Mouse (Mus musculus): Measurements from ENCODE around the gene Ptpn11.

Ptpn11 gene

DNA sequence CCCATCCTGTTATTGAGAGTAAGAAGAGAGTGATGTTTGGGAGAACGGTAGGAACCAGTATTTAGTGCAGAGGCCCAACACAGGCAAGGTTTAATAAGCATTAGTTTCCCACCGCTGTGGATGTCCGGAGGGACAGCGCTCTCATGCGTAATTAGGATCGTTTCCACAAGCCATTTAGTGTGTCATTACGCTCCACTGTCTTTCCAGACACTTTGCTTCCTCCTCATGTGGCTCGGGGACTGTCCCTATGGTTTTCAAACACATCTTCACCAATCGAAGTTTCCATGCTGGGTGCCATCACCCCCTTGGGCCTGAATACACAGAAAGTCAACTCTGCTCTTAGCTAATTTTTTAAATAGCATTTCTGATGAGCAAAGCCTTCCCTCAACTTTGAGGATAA lies 7.9 kb downstream of the Ptpn11 start:
- DNase-seq (ENCODE audit: low spot score in 2 of 2): no peak

- no peak for DNase-seq (ENCODE audit: low spot score in 2 of 2)
Measured at GRCm38 (mm10) chr5:121179077-121179857, 11.9 kb downstream of the Ptpn11 start.

- DNase-seq (ENCODE audit: low spot score in 2 of 2): no peak
Measured at GRCm38 (mm10) chr5:121172835-121173234, 18.4 kb downstream of the Ptpn11 start.

GRCm38 (mm10) chr5:121169588-121169987 lies 21.6 kb downstream of the Ptpn11 start:
- DNase-seq (ENCODE audit: low spot score in 2 of 2): no peak

DNA sequence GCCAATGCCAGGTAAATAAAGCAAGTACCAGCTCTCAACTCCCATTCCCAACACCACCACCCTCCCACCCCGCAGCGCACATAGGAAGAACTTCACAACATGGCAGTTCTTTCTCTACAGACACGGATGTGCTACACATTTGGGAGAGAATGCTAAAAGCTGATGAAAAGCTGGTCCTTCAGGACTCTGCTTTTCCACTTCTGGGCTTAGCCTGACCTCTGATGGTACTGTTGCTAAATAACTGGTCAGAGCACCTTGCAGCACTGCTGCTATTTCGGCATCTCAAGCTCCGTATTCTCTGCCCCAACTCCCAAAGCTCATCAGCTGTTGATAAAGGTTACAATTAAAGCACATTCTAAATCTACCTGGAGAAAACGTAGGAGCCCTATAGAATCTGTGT lies 24.3 kb downstream of the Ptpn11 start:
- DNase-seq (ENCODE audit: low spot score in 2 of 2): no peak

DNA sequence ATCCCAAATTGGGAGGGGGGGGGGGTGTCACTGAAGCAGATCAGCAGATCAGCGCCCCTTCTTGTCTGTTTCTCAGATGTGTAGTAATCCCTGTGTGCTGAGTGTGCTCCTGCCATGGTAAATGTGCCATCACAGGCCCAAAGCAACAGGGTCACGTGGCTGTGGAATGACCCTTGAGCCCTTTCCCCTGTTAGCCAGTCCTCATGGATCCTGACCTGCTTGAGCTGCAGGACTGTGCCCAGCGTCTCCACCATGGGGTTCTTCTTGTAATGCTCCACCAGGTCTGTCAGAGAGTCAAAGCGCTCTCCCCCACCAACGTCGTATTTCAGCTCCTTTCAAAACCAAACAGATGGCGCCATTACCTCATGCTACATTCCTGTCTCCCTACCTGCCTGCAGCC lies 28.3 kb downstream of the Ptpn11 start:
- no peak for DNase-seq (ENCODE audit: low spot score in 2 of 2)

DNA sequence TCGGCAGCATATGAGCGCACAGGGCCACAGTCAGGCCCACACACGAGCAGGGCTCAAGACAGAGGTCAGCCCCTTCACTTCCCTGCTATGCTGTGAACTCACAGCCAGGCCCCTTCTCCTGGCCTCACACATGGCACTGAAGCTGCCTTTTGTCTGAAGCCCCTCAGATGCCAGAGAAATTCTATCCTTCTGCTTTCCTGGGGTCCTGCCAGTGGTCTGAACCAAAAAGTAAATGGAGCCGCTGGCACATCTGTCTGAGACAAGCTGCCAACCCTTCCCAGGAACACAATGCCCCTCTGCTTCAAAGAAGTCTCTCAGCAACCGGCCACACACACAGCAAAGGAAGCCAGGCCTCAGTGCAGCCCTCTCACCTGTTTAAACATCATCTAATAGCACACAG lies 28.9 kb downstream of the Ptpn11 start:
- no peak for DNase-seq (ENCODE audit: low spot score in 2 of 2)

DNA sequence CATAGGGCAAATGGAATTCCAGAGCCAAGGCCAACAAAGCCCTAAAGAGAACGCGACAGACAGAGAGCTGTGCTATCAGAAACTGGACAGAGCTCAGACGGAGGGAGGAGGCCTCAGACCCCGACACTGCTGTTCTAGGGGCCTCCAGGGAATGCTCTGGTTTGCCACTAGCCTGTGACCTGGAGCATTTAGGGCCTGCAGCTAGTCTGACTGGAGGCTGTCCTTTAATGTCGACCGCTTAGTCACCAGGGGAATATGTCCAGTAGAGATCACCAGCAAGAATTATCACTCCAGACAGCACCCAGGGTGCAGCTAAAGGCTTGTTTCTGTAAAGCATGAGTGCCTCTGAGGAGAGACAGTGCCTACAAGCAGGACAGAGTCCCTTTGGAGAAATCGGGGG lies 32.2 kb downstream of the Ptpn11 start:
- DNase-seq (ENCODE audit: low spot score in 2 of 2): no peak

DNA sequence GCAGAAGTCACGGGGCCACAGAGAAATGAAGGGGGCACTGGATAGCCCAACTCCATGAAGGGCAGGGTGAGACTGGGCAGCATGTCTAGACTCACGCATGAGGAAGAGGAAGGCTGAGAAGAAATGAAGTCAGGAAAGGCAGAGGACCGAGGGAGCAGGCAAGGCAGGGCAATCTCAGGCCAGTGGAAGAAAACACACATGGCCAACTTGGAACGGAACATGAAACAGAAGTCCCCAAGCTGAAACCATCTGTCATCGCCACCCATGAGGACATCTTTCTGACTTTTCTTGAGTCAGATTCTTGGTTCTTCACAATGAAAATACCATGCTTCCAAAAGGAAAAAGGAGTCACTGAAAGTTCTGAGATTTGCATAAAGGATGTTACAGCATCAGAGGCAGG lies 33.7 kb downstream of the Ptpn11 start:
- DNase-seq (ENCODE audit: low spot score in 2 of 2): no peak

DNA sequence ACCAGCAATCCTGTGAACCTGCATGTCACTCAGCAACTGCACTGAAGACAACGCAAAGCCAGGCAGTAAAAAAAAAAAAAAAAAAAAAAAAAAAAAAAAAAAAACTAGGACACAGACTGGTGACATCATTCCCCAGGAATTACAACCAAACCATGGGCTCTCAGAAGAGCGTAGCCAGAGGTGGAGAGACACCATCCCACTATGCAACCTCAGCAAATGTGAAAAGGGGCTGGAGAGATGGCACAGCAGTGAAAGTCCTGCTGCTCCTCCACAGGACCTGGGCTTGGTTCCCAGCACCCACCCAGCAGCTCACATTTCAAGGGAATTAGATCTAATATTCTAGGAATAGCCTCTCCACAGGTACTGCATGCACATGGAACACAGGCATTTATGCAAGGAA lies 34.2 kb downstream of the Ptpn11 start:
- no peak for DNase-seq (ENCODE audit: low spot score in 2 of 2)

- no peak for DNase-seq (ENCODE audit: low spot score in 2 of 2)
Measured at GRCm38 (mm10) chr5:121156121-121156520, 35.1 kb downstream of the Ptpn11 start.

DNA sequence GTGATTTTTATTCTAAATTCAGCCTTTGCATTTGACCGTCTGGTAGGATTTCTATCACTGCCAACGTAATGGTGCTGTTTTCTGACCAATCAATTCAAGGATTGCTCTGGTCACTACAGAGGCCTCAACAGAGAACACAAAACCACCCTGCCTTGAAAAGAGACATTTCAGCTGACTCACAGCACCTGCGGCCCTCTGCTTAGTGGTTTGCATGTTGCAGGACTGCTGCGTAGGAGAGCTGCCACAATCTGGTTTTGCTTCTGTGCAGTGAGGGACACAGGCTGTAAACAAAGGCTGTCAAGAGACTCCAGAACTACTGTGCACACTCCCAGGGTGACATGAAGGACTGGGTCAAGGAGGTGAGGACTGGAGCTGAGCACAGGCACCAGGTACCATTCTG lies 40.5 kb downstream of the Ptpn11 start:
- DNase-seq (ENCODE audit: low spot score in 2 of 2): no peak

DNA sequence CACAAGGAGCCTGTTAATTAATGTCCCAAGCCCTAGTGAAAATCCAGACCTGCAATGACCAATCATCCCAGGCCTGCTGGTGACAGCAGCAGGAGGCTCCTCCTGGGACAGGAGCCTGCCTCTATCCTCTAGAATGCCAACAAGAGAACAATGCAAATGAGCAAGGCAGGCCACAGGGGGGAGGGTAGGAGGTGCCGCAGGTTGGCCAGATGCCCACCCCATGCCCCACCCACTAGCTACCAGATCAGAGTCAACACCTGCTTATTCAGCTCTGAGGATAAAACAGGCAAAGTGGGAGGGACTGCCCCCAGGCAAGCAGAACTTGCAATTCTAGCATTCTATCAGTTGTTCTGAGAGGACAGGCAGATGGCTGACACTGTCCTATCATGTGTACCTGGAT lies 42.0 kb downstream of the Ptpn11 start:
- DNase-seq (ENCODE audit: low spot score in 2 of 2): no peak

- no peak for DNase-seq (ENCODE audit: low spot score in 2 of 2)
Measured at GRCm38 (mm10) chr5:121146275-121146674, 44.9 kb downstream of the Ptpn11 start.

GRCm38 (mm10) chr5:121145609-121146008 lies 45.6 kb downstream of the Ptpn11 start:
- DNase-seq (ENCODE audit: low spot score in 2 of 2): no peak

GRCm38 (mm10) chr5:121144441-121145238 lies 46.6 kb downstream of the Ptpn11 start:
- no peak for DNase-seq (ENCODE audit: low spot score in 2 of 2)

GRCm38 (mm10) chr5:121142431-121143119 lies 48.6 kb downstream of the Ptpn11 start:
- no peak for DNase-seq (ENCODE audit: low spot score in 2 of 2)

DNA sequence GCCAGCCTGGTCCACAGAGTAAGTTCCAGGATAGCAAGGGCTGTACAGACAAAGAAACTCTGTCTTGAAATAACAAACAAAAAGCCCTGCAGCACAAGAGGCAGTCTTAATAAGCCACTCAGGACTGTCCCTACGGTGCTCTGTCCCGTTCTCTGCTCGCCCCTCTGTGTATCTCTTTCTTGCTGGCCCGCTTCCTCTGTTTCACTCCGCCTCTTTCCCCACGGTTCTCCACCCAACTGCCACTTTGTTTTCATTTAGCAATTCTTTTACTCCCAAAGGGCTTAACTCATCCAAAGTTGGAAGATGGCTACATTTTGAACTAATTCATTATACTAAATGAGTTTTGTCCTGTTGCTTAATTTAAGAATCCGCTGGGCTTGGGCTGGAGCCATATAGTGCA lies 50.9 kb downstream of the Ptpn11 start:
- no peak for DNase-seq (ENCODE audit: low spot score in 2 of 2)

DNA sequence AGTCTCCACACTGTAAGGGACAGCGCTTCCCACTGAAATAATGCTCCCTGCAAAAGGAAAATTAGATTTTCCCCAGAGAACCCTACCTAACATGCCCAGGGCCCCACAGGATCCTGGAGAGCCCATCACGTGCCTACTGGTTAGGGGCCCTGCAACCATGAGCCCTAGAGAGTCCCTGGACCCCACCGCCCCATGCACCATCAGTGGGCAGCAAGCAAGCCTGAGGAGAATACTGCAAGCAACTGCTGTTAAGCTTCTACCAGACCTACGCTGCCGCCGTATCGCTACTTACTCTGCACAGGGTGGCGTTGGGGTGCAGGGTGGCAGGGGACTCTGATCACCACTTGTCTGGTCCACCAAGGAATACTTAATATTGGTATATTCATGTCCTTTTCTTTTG lies 54.1 kb downstream of the Ptpn11 start:
- DNase-seq (ENCODE audit: low spot score in 2 of 2): no peak

DNA sequence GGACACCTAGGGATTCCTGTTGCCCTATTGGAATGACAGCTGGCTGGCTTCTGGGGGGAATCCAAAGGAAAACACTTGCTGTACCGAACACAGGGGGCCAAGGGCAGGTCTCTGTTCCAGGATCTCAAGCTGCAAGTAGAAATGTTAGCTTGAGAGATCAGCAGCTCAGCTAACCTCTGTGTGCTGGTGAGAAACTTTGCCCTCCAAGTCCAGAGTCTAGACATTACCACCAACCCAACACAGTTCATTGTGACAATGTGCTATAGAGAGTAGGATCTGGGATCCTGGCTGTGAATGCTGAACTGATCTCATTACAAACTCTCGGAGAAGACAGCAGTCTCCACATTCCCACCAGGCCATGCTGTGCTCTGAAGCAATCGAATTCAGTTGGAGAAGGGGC lies 59.4 kb downstream of the Ptpn11 start:
- DNase-seq (ENCODE audit: low spot score in 2 of 2): no peak

GRCm38 (mm10) chr5:121129254-121129653 lies 61.9 kb downstream of the Ptpn11 start:
- no peak for DNase-seq (ENCODE audit: low spot score in 2 of 2)

DNA sequence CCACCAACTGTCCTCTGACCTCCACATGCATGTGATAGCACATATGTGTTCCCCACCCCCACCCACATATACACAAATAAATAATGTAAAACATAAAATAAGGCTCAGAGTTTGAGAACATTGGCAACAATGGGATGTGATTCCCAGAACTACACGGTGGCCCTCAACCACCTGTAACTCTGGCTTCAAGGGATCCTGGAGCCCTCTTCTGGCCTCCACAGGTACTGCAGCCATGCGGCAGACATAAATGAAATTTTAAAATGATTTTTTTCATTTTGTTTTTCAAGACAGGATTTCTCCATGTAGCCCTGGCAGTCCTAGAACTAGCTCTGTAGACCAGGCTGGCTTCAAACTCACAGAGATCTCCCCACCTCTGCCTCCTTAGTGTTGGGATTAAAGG lies 65.1 kb downstream of the Ptpn11 start:
- no peak for DNase-seq (ENCODE audit: low spot score in 2 of 2)

- DNase-seq (ENCODE audit: low spot score in 2 of 2): no peak
Measured at GRCm38 (mm10) chr5:121125563-121125962, 65.6 kb downstream of the Ptpn11 start.

All from urinary bladder, postnatal 36 days (tissue).